Mouse (Mus musculus) C2C12 (cell line): Measurements from ENCODE around the gene Crtac1. TPM values are rescaled to one million over a fixed set of nuclear protein-coding genes. Genes with fewer than 3 reads are reported as not detected.

ENCODE experiments used
- H3K27me3 ChIP-seq: one replicate; pipeline ENCODE4 v1.6.1; 2011; ENCODE audit not compliant: control insufficient read depth, insufficient read depth, insufficient read length
- H3K36me3 ChIP-seq: one replicate; pipeline ENCODE4 v1.6.1; 2011; ENCODE audit not compliant: control insufficient read depth, insufficient read depth
- H3K4me3 ChIP-seq: one replicate; pipeline ENCODE4 v1.5.1; 2011; ENCODE audit warnings: mild to moderate bottlenecking, control low read depth; ENCODE audit not compliant: poor library complexity, insufficient read depth, severe bottlenecking
- H3K79me2 ChIP-seq: one replicate; pipeline ENCODE4 v1.6.1; 2011; ENCODE audit not compliant: control insufficient read depth, insufficient read depth
- H3K79me3 ChIP-seq: one replicate; pipeline ENCODE4 v1.6.1; 2011; ENCODE audit warnings: low read depth, control low read depth
- H3ac ChIP-seq: one replicate; pipeline ENCODE3; 2011; ENCODE audit warnings: low read depth; ENCODE audit not compliant: control insufficient read depth, insufficient read length
- CEBPB ChIP-seq: IDR thresholded peaks from one replicate; pipeline ENCODE4 v1.6.1; 2011; ENCODE audit warnings: low read depth, mild to moderate bottlenecking, control low read depth, moderate library complexity
- CTCF ChIP-seq: IDR thresholded peaks from one replicate; pipeline ENCODE4 v1.5.1; 2011; ENCODE audit not compliant: control insufficient read depth, insufficient read depth, insufficient read length
- FOSL1 ChIP-seq: IDR thresholded peaks from one replicate; pipeline ENCODE4 v1.8.0; 2011; ENCODE audit warnings: mild to moderate bottlenecking, low read length; ENCODE audit not compliant: poor library complexity, insufficient read depth, severe bottlenecking
- MAX ChIP-seq: IDR thresholded peaks from one replicate; pipeline ENCODE4 v1.6.1; 2011; ENCODE audit warnings: mild to moderate bottlenecking, control low read depth
- MYOD1 ChIP-seq: IDR thresholded peaks from one replicate; pipeline ENCODE4 v1.6.1; 2011; ENCODE audit warnings: low read depth; ENCODE audit not compliant: control insufficient read depth, insufficient read length
- MYOG ChIP-seq: IDR thresholded peaks from one replicate; pipeline ENCODE4 v1.6.1; 2011; ENCODE audit not compliant: control insufficient read depth, insufficient read length; ENCODE audit errors: extremely low read depth
- USF1 ChIP-seq: IDR thresholded peaks from one replicate; pipeline ENCODE4 v1.6.1; 2011; ENCODE audit warnings: low read depth, mild to moderate bottlenecking, control low read depth, moderate library complexity
- polyA plus RNA-seq: library from polyadenylated mRNA; unstranded; fragments of >200 nt; fragmentation: generic; extraction: Trizol; gene quantifications from one replicate; pipeline ENCODE4 v1.2.1, GENCODE M21; 2012; ENCODE audit warnings: missing spikeins

Gene Crtac1
- polyA plus RNA-seq, 1 experiment, result not detected

- no peak for TF ChIP-seq FOSL1
- no peak for TF ChIP-seq CEBPB
- no peak for TF ChIP-seq MYOG
- TF ChIP-seq MAX, result no peak
- no peak for TF ChIP-seq CTCF
- TF ChIP-seq USF1, result no peak
- no peak for TF ChIP-seq MYOD1
- Histone ChIP-seq H3ac (no peak overlapping the region), H3K27me3 (peaks cover 55% of the 10 kb centered on the region), H3K4me3 (no peak overlapping the region), H3K36me3 (no peaks in the 10 kb centered on the region), H3K79me3 (no peaks in the 10 kb centered on the region), H3K79me2 (no peaks in the 10 kb centered on the region)
Observed at GRCm38 (mm10) chr19:42461851-42462250, 30.3 kb upstream of the Crtac1 start.

- Histone ChIP-seq H3K79me2 (no peaks in the 10 kb centered on the region), H3K4me3 (no peak overlapping the region), H3K27me3 (peaks cover 60% of the 10 kb centered on the region), H3ac (no peak overlapping the region), H3K36me3 (no peaks in the 10 kb centered on the region), H3K79me3 (no peaks in the 10 kb centered on the region)
- TF ChIP-seq MYOD1, result no peak
- TF ChIP-seq MYOG, result no peak
- no peak for TF ChIP-seq CEBPB
- no peak for TF ChIP-seq CTCF
- no peak for TF ChIP-seq USF1
- TF ChIP-seq FOSL1, result no peak
- TF ChIP-seq MAX, result no peak
Observed at GRCm38 (mm10) chr19:42461353-42461752, 29.8 kb upstream of the Crtac1 start.

GRCm38 (mm10) chr19:42459512-42459911, 27.9 kb upstream of the Crtac1 start:
- H3K27me3 ChIP-seq, result peaks cover 73% of the 10 kb centered on the region
- H3ac ChIP-seq, result no peak overlapping the region
- H3K79me3 ChIP-seq, result no peaks in the 10 kb centered on the region
- no peaks in the 10 kb centered on the region for H3K36me3 ChIP-seq
- TF ChIP-seq MAX (no peak), CEBPB (no peak), FOSL1 (no peak), MYOG (no peak), USF1 (no peak), MYOD1 (no peak), CTCF (no peak)
- no peaks in the 10 kb centered on the region for H3K79me2 ChIP-seq
- no peak overlapping the region for H3K4me3 ChIP-seq

- Histone ChIP-seq H3K79me3 (no peaks in the 10 kb centered on the region), H3K27me3 (peaks cover 65% of the 10 kb centered on the region), H3K36me3 (no peaks in the 10 kb centered on the region), H3K4me3 (no peak overlapping the region), H3K79me2 (no peaks in the 10 kb centered on the region), H3ac (no peak overlapping the region)
- TF ChIP-seq MAX, result no peak
- no peak for TF ChIP-seq CTCF
- no peak for TF ChIP-seq MYOG
- TF ChIP-seq MYOD1, result no peak
- no peak for TF ChIP-seq CEBPB
- no peak for TF ChIP-seq FOSL1
- TF ChIP-seq USF1, result no peak
Observed at GRCm38 (mm10) chr19:42454481-42455236, 23.1 kb upstream of the Crtac1 start.

- H3K4me3 ChIP-seq, result no peak overlapping the region
- H3K36me3 ChIP-seq, result no peaks in the 10 kb centered on the region
- no peak overlapping the region for H3ac ChIP-seq
- H3K79me2 ChIP-seq, result no peaks in the 10 kb centered on the region
- no peak for TF ChIP-seq FOSL1
- TF ChIP-seq MYOG, result no peak
- TF ChIP-seq MAX, result no peak
- TF ChIP-seq USF1, result no peak
- no peak for TF ChIP-seq CTCF
- no peak for TF ChIP-seq CEBPB
- TF ChIP-seq MYOD1, result no peak
- no peaks in the 10 kb centered on the region for H3K79me3 ChIP-seq
- H3K27me3 ChIP-seq, result peaks cover 64% of the 10 kb centered on the region
Observed at GRCm38 (mm10) chr19:42454006-42454405, 22.4 kb upstream of the Crtac1 start.

- TF ChIP-seq MYOD1, result no peak
- peaks cover 55% of the 10 kb centered on the region for H3K27me3 ChIP-seq
- H3K79me3 ChIP-seq, result no peaks in the 10 kb centered on the region
- no peak overlapping the region for H3ac ChIP-seq
- H3K36me3 ChIP-seq, result no peaks in the 10 kb centered on the region
- no peaks in the 10 kb centered on the region for H3K79me2 ChIP-seq
- H3K4me3 ChIP-seq, result no peak overlapping the region
Observed at GRCm38 (mm10) chr19:42452539-42452938, 21.0 kb upstream of the Crtac1 start.
